Mouse (Mus musculus) yolk sac, embryonic 10.5 days (tissue): ENCODE data around the gene Cd46.

Experiments used
- DNase-seq: peaks from one replicate; pipeline ENCODE4 v3.0.0-alpha.2; 2017; ENCODE audit warnings: low spot score

Gene Cd46

GRCm38 (mm10) chr1:195092220-195092720 lies at the start of gene Cd46:
Cd46 (minus strand) TSS chr1:195092249.
- DNase-seq, result peak; percentile 84

GRCm38 (mm10) chr1:195132070-195132469 lies 40.0 kb upstream of the Cd46 start:
- no peak for DNase-seq

GRCm38 (mm10) chr1:195131675-195132015 lies 39.6 kb upstream of the Cd46 start:
- DNase-seq, result no peak

- peak; percentile 88 for DNase-seq
Observed at GRCm38 (mm10) chr1:195130953-195131674, 39.1 kb upstream of the Cd46 start, which contains the start of gene Cr1l. Cr1l (minus strand) TSS chr1:195131586.

GRCm38 (mm10) chr1:195130479-195130878 lies 38.4 kb upstream of the Cd46 start:
- DNase-seq, result no peak

GRCm38 (mm10) chr1:195129867-195130266 lies 37.8 kb upstream of the Cd46 start:
- no peak for DNase-seq

- DNase-seq, result no peak
Observed at GRCm38 (mm10) chr1:195114414-195114813, 22.4 kb upstream of the Cd46 start.

GRCm38 (mm10) chr1:195113621-195114020 lies 21.6 kb upstream of the Cd46 start:
- no peak for DNase-seq

GRCm38 (mm10) chr1:195100693-195101092 lies 8.6 kb upstream of the Cd46 start:
- peak; percentile 81 for DNase-seq

GRCm38 (mm10) chr1:195098004-195098403 lies 6.0 kb upstream of the Cd46 start:
- DNase-seq, result no peak

GRCm38 (mm10) chr1:195091699-195092219 lies 290 bp downstream of the Cd46 start:
- no peak for DNase-seq

GRCm38 (mm10) chr1:195082142-195082541 lies 9.9 kb downstream of the Cd46 start:
- no peak for DNase-seq

- DNase-seq, result no peak
Observed at GRCm38 (mm10) chr1:195040437-195040836, 51.6 kb downstream of the Cd46 start.

- DNase-seq, result no peak
Observed at GRCm38 (mm10) chr1:195038386-195038785, 53.7 kb downstream of the Cd46 start.

- DNase-seq, result peak; percentile 50
Observed at GRCm38 (mm10) chr1:195037985-195038384, 54.1 kb downstream of the Cd46 start.

GRCm38 (mm10) chr1:195037483-195037882 lies 54.6 kb downstream of the Cd46 start:
- DNase-seq, result no peak

- DNase-seq, result peak; percentile 55
Observed at GRCm38 (mm10) chr1:195033941-195034340, 58.1 kb downstream of the Cd46 start.

- DNase-seq, result no peak
Observed at GRCm38 (mm10) chr1:195032738-195033137, 59.3 kb downstream of the Cd46 start.

- no peak for DNase-seq
Observed at GRCm38 (mm10) chr1:195031786-195032185, 60.3 kb downstream of the Cd46 start.

- DNase-seq, result no peak
Observed at GRCm38 (mm10) chr1:195027507-195027906, 64.5 kb downstream of the Cd46 start.

- no peak for DNase-seq
Observed at GRCm38 (mm10) chr1:195023848-195024247, 68.2 kb downstream of the Cd46 start.

- no peak for DNase-seq
Observed at GRCm38 (mm10) chr1:195021831-195022230, 70.2 kb downstream of the Cd46 start.

GRCm38 (mm10) chr1:195019062-195019600 lies 72.9 kb downstream of the Cd46 start:
- DNase-seq, result no peak
